Mouse (Mus musculus) adrenal gland, adult 2 months (tissue): ENCODE data around the gene Pex19. TPM values are rescaled to one million over a fixed set of nuclear protein-coding genes. Genes with fewer than 3 reads are reported as not detected.

ENCODE experiments used
- DNase-seq: peaks from one replicate; pipeline ENCODE4 v3.0.0; 2021
- polyA plus RNA-seq: library from polyadenylated mRNA; depleted of rRNA; stranded (reverse); fragments of >200 nt; gene quantifications from 2 replicates; pipeline ENCODE4 v1.2.3, GENCODE M21; 2012; rRNA removed
- total RNA-seq, 2 experiments: library from RNA; stranded (reverse); gene quantifications; 2 replicates each; pipeline ENCODE4 v1.2.3; 2021

The Pex19 gene
- total and polyA plus RNA-seq, 3 experiments: 112 to 114 (median 114) TPM

DNA sequence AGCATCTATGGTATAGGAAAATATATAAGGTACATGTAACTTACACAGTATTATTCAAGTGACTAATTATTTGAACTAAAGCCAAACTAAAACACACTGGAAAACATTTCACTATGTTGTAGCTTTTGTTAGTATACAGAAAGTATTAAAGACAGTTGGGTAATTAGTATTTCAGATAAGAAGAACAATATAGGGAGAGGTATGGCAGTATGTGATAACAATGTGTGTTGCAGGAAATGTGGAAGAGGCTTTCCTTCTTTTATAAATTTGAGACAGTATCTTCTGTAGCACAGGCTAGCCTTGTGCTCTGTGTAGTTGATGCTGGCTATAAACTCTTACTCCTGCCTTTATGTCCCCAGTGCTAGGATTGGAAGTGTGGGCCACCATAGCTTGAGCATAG lies 57.4 kb downstream of the Pex19 start:
- no peak for DNase-seq

Other genes with a start within 250 kb of the Pex19 start
- under 1 TPM; 0.10 to 0.12 TPM for gene Gm10521, start 231.1 kb upstream of the Pex19 start, total RNA-seq
- 0.07 and 0.13 TPM in 2 replicates for gene Gm10521, start 231.1 kb upstream of the Pex19 start, polyA plus RNA-seq
- under 1 TPM in 1 of 2 experiments, not detected in 1; 0.24 TPM for gene Slamf6, start 209.2 kb upstream of the Pex19 start, total RNA-seq
- 0.06 TPM in 1 of 2 replicates, not detected in the other for gene Slamf6, start 209.2 kb upstream of the Pex19 start, polyA plus RNA-seq
- gene Vangl2, start 98.3 kb upstream of the Pex19 start, total RNA-seq: 1 to 10 TPM; 1.7 to 6.2 TPM
- gene Vangl2, start 98.3 kb upstream of the Pex19 start, polyA plus RNA-seq: 2.9 and 3.6 TPM in 2 replicates
- not detected for gene Nhlh1, start 69.2 kb upstream of the Pex19 start, total RNA-seq
- not detected in 2 replicates for gene Nhlh1, start 69.2 kb upstream of the Pex19 start, polyA plus RNA-seq
- gene Copa, start 44.2 kb upstream of the Pex19 start, total RNA-seq: 100 to 1,000 TPM; 174 to 178 TPM
- 11.0 and 21.1 TPM in 2 replicates for gene Copa, start 44.2 kb upstream of the Pex19 start, polyA plus RNA-seq
- gene Ncstn, start 44.0 kb upstream of the Pex19 start, total RNA-seq: 10 to 100 TPM; 83.9 to 85.7 TPM
- gene Ncstn, start 44.0 kb upstream of the Pex19 start, polyA plus RNA-seq: 62.9 and 83.8 TPM in 2 replicates
- 100 to 1,000 TPM; 110 to 120 TPM for gene Dcaf8, start 21.3 kb downstream of the Pex19 start, total RNA-seq
- gene Dcaf8, start 21.3 kb downstream of the Pex19 start, polyA plus RNA-seq: 61.1 and 64.8 TPM in 2 replicates
- gene Pea15a, start 80.0 kb downstream of the Pex19 start, total RNA-seq: 10 to 100 TPM; 68.0 to 71.3 TPM
- 22.1 and 24.5 TPM in 2 replicates for gene Pea15a, start 80.0 kb downstream of the Pex19 start, polyA plus RNA-seq
- gene Casq1, start 93.1 kb downstream of the Pex19 start, total RNA-seq: under 1 TPM; 0.31 to 0.46 TPM
- 0.13 and 0.24 TPM in 2 replicates for gene Casq1, start 93.1 kb downstream of the Pex19 start, polyA plus RNA-seq
- 1 to 10 TPM in 1 of 2 experiments, under 1 TPM in 1; 0.62 to 3.6 TPM for gene Atp1a4, start 131.7 kb downstream of the Pex19 start, total RNA-seq
- gene Atp1a4, start 131.7 kb downstream of the Pex19 start, polyA plus RNA-seq: 0.90 and 0.91 TPM in 2 replicates
- gene Igsf8, start 134.9 kb downstream of the Pex19 start, total RNA-seq: 10 to 100 TPM; 32.2 to 38.3 TPM
- gene Igsf8, start 134.9 kb downstream of the Pex19 start, polyA plus RNA-seq: 109 and 126 TPM in 2 replicates
- gene Atp1a2, start 171.3 kb downstream of the Pex19 start, total RNA-seq: 100 to 1,000 TPM; 126 to 247 TPM
- gene Atp1a2, start 171.3 kb downstream of the Pex19 start, polyA plus RNA-seq: 57.3 and 85.0 TPM in 2 replicates
- gene Kcnj9, start 202.6 kb downstream of the Pex19 start, total RNA-seq: under 1 TPM; 0.09 to 0.17 TPM
- gene Kcnj9, start 202.6 kb downstream of the Pex19 start, polyA plus RNA-seq: 0.67 and 0.85 TPM in 2 replicates
- 1 to 10 TPM; 1.0 to 1.1 TPM for gene Kcnj10, start 214.5 kb downstream of the Pex19 start, total RNA-seq
- gene Kcnj10, start 214.5 kb downstream of the Pex19 start, polyA plus RNA-seq: 0.99 and 1.1 TPM in 2 replicates
- gene Pigm, start 249.8 kb downstream of the Pex19 start, total RNA-seq: 10 to 100 TPM in 1 of 2 experiments, 1 to 10 TPM in 1; 9.2 to 11.2 TPM
- 10.4 and 11.0 TPM in 2 replicates for gene Pigm, start 249.8 kb downstream of the Pex19 start, polyA plus RNA-seq